Mouse (Mus musculus) testis, postnatal 14 days (tissue): ENCODE measurements around the gene Rgr.
"Not testable (repeated sequence)": the region's sequence is repeated elsewhere in the genome, so short reads cannot be mapped to it uniquely, and the experiment has no call there.

ENCODE experiments used
- DNase-seq: peaks from one replicate; pipeline ENCODE4 v3.0.0; 2021; ENCODE audit warnings: low spot score

Rgr gene

DNA sequence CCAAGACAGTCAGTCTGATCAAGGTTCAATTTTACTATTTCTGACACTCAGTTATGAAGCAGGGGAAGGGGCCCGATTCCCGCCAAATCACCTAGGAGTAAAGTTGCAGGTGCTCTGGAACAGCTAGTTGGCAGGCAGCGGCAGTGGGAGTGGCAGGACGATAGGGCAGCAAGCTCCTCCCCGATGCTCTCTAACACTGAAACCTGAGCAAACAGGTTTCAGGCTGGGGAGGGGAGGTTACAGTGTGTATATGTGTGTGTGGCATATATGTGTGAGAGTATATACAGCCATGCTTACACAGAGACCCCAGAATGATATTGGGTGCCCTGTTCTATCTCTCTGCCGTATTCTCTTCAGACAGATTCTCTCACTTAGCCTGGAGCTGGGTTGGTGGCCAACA is 48.0 kb downstream of the Rgr start:
- not testable (repeated sequence) for DNase-seq

DNA sequence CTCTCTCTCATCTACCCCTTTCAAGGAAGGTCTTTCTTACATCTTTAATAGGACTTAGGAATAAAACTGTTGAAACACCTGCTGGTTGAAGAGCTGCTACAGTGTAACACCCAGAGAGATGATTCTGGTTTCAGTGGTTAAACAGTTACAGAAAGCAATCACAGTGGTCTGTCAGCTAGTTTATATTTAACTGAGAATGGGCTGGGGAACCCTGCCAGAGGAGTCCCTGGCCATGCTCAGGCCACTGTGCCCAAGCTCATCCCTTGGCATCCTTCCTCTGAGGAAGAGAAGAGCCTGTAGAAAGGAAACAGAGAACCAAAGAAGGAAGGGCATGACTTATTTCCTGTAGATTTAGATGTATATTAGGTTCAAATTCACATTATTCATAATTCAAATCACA is 59.0 kb downstream of the Rgr start:
- no peak for DNase-seq

DNA sequence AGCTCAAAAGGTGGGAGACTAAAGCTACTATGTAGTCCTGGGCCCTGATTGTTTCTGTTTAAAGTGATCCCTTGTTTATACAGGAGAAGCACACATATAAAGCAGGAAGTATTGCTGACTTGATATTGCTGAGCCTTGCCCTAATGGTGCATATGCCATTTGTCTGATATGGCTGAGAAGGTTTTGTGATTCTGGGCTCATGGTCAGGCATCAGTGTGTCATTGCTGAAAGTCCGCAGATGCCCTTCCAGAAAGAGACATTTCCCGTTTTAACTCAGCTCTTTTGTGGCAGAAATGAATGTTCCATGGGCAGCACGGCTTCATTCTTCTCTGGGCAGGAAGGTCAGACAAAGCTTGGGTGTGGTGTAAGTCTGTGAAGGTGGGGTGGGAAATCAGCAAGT is 63.1 kb downstream of the Rgr start:
- no peak for DNase-seq
